Mouse (Mus musculus) CH12F3 (cell line): Measurements from ENCODE around the gene Tecr.
"Not testable (repeated sequence)": the region's sequence is repeated elsewhere in the genome, so short reads cannot be mapped to it uniquely, and the experiment has no call there.

Experiments used
- in situ Hi-C: fragments of 300-500 bp; cut with MboI; formaldehyde crosslinking; loops from 2 replicates; pipeline ENCODE4 v1.14.3; 2020; ENCODE audit warnings: low sequenced_read_pairs

Gene Tecr

GRCm38 (mm10) chr8:83619568-83620285, 12.0 kb upstream of the Tecr start:
- in situ Hi-C loops = no loop called here

DNA sequence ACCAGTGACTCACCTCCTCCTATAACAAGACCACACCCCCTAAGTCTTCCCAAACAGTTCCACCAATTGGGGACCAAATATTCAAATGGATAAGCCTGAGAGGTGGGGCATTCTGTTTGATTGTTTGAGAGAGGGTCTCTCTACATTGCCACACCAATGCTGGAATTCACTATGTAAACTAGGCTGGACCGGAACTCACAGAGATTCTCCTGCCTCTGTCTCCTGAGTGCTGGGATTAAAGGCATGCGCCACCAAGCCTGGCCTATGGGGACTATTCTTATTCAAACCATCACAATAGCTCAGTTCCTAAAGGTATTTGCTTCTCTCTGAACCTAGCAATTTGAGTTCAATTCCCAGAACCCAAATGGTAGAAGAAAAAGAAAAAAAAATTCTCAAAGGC, 10.8 kb upstream of the Tecr start:
- in situ Hi-C loops = no loop called here

DNA sequence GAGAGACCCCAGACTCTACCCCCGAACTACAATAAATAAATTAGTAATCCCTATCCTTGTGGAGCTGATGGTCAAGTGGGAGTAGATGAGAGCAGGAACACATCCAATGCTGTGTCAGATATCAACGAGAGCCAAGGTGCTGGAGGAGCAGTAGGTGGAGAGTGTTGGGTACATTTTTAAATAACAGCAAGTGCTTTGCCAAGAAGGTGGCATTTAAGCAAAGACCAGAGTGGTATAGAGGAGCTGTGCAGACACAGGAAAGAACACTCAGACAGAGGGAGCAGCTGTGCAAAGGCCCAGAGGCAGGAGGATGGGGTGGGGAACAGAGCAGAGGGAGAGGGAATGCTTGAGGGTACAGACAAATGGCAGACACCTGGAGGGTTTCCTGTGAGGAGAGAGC, 9.3 kb upstream of the Tecr start:
- in situ Hi-C loops = no loop called here

DNA sequence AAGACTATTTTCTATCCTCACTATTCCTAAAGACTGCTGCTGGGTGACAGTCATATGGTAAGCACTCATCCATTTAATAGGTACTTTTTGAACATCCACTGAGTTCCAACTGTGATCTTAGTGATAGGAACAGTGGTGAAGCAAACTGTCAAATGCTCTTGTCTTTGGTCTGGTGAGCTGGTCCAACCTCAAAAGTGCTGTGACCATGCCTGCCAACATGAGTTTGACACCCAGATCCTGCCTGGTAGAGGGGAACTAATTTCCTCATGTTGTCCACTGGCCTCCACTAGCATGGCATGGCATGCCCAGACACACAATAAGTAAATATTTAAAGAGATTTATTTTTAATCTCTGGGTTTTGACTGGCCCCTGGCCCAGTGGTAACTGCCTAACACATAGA, 8.9 kb upstream of the Tecr start:
- in situ Hi-C loops = no loop called here

DNA sequence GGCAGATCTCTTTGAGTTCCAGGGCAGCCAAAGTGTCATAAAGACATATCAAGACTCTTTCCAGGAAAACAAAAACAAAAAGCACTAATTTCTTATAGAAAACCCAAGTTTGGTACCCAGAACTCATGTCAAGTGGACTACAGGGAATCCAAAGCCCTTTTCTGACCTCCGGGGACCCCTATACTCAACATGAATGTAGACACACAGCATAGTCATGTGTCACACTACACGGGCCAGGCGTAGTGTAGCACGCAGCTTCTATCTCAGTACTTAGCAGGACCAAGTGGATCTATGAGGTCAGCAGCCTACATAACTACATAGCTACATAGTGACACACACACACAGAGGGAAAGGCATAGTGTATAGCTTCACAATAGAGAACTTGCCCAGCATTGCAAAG, 5.9 kb upstream of the Tecr start:
- in situ Hi-C loops = no loop called here

DNA sequence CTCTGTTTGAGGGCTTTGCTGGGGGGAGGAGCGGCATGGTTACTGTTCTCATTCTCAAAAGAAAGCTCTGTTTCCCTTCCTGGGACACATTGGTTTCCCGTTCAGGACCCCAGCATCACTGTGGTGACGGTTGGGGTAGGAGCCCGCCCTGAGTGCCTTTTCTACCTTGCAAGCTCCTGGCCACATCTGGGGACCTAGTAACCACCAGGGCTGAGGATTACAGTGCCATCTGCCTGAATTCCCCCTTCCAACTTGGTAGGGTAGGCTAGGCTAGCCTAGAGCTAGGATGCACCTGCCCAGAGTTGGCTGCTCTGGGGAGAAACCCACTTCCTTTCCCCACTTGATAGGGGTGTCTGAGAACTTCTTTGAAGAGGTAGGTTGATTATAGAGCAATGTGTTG, 4.2 kb upstream of the Tecr start:
- in situ Hi-C loops = no loop called here

DNA sequence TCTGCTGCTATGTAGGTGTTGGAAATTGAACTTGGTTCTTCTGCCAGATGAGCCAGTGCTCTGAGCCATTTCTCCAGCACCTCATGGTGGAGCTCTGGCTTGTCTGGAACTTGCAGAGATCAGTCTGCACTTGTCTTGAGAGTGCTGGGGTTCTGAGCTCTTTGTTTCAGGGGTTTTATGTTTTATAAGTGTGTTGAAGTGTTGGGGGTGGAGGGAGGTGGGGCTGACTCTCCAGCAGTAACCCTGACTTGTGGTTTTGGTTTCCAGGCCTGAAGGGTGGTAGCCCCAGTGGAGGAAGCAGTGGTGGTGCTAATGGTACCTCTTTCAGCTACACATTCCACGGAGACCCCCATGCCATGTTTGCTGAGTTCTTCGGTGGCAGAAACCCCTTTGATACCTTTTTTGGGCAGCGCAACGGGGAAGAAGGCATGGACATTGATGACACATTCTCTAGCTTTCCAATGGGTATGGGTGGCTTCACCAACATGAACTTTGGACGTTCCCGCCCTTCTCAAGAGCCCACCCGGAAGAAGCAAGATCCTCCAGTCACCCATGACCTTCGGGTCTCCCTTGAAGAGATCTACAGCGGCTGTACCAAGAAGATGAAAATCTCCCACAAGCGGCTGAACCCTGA, 1.9 kb upstream of the Tecr start:
- in situ Hi-C loops = no loop called here

GRCm38 (mm10) chr8:83609086-83609485, 1.3 kb upstream of the Tecr start:
- in situ Hi-C loops = no loop called here

DNA sequence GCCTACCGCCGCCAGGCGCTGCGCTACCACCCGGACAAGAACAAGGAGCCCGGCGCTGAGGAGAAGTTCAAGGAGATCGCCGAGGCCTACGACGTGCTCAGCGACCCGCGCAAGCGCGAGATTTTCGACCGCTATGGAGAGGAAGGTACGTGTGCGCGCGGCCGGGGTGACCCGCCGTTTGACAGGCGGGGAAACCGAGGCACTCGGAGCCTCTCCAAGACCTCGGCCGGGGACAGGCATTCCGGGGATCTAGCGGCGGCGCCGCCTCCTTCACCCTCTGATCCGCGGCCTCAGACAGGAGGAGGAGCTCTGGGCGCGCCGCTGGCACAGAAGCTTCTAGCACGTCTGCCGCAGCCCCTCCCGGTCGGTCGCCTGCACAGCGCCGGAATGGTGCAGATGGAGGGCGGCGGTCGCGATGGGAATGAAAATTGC, 643 bp upstream of the Tecr start:
- in situ Hi-C loops = no loop called here

GRCm38 (mm10) chr8:83602650-83603029, 5.1 kb downstream of the Tecr start:
- in situ Hi-C loops = no loop called here

DNA sequence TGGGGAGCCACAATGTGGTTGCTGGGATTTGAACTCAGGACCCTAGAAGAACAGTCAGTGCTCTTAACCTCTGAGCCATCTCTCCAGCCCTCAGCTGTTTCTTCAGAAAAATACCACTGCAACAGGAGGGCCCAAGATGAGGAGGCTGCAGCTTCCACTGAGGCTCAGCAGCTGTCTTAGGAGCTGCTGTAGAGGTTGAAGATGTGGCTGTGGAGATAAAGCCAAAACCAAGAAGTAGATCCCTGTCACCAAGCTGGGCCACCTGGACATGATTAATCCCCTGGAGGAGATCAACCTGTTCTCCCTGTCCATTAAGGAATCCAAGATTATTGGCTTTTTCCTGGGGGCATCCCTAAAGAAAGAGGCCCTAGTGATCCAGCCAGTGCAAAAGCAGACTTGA, 8.0 kb downstream of the Tecr start:
- in situ Hi-C loops = no loop called here

DNA sequence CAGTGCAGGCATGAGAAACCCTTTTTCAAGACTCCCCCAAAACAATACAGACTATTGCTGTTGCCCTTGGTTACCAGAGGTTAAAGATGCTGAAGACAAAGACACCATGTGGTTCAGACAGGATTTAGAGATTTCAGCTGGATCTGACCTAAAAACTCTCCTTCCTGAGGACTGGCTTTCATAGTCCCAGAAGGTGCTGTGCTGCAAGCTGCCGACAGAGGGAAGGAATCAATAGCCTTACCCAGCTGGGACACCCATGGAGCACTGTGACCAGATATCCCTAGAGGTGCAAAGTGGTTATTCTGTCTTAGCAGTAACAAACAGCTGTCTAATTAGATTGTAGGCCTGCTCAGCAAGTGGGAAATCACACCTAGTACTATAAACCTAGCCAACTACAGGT, 9.6 kb downstream of the Tecr start:
- in situ Hi-C loops = no loop called here

- in situ Hi-C loops = no loop called here
These were observed 11.4 kb downstream of the Tecr start for GRCm38 (mm10) chr8:83596369-83596768.

DNA sequence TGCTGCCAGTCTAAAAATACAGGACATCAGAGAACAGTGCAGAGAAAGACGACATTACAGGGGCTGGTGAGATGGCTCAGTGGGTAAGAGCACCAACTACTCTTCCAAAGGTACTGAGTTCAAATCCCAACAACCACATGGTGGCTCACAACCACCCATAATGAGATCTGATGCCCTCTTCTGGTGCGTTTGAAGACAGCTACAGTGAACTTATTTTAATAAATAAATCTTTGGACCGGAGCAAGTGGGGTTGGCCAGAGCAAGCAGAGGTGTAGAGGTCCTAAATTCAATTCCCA, 12.8 kb downstream of the Tecr start:
- in situ Hi-C loops = not testable (repeated sequence)

DNA sequence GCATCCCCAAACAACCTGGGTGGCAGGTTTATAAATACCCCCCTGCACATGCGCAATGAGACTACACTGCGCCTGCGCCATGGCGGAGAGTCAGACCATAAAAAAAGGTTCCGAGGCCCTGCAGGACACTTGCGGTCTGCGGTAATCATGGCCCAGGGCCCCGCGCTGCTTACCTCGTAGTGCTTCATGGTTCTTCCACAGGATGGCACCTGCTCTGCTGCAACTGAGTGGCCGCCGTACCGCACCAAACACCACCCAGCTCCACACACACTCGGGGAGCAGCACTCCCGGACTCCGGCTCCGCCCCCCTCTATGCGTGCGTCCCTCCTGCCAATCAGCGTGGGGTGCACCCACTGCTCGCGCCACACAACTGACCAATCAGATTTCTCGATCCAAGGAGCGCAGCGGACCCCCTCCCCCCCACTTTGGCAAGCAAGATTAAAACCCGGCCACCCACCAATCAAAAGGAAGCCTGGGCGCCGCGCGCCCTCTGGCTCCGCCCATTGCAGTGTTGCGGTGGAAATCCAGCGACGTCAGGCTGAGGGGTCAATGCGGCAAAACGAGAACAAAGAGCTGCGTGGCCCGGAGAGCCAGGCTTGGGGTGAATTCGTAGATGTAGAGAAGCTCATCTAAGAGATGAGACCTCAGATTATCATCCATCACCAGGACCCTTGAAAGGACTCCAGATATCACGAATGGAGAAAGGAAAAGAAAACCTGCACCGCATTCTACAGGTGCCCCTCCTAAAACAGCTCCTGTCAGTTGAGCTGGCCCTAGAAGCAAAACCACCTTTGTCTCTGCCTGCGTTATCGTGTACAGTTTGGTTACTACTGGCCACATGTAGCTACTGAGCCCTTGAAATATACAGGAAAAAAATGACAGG, 13.4 kb downstream of the Tecr start:
- in situ Hi-C loops = no loop called here

DNA sequence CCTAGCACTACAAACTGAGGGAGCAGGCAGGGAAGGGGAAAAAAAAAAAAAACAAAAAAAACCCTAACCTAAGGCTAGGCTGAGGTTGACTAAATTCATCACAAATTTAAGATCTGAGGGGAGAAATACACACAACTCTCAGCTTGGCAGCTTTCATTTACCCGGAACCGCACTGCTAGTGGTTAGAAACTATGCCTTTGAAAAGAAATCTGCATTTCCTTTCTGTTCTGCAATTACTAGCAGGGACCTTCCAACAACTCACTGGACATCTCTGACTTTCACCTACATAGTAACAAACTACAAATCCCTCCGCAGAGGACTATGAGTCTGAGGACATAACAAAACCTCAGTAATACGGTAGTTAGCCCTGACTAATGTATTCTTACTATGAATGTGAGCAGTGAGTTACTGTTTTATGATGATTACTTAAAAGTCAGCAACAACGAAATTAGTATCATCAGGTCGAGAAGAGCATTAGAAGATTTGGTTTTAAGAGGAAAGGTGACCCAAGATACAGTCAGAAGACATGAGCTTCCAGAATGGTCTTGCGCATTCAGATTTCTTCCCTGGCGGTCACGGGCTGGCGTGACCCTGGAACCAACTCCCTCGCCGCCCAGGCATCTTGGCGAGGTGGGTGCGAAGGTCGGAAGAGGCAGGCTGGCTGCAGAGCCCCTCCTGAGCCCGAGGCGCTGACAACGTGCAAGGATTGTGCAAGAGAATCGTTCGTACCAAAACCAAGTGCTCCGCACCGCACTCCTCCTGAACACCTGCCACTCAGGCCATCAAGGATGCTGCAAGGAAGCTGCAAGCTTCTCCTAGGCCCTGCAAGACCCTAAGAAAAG, 14.2 kb downstream of the Tecr start:
- in situ Hi-C loops = no loop called here

- in situ Hi-C loops = no loop called here
These were observed 15.1 kb downstream of the Tecr start for GRCm38 (mm10) chr8:83592682-83593081.

- in situ Hi-C loops = no loop called here
These were observed 17.2 kb downstream of the Tecr start for GRCm38 (mm10) chr8:83590488-83591023.

DNA sequence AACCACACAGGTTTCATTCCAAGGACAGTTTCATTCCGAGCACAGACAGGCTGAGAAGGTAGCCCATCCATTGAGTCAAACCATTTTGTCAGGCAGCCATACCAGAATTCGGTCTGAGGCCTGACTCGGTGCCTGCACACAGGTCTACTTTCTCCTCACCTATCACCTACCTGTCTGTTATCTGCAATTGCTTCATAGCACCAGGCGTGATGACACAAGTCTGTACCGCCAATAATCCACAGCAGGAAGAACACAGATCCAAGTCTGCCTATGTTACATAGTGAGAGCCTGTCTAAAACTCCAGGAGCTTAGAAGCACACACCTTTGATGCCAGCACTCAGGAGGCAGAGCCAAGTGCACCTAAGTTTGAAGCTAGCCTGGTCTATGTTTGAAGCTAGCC, 18.9 kb downstream of the Tecr start:
- in situ Hi-C loops = no loop called here

DNA sequence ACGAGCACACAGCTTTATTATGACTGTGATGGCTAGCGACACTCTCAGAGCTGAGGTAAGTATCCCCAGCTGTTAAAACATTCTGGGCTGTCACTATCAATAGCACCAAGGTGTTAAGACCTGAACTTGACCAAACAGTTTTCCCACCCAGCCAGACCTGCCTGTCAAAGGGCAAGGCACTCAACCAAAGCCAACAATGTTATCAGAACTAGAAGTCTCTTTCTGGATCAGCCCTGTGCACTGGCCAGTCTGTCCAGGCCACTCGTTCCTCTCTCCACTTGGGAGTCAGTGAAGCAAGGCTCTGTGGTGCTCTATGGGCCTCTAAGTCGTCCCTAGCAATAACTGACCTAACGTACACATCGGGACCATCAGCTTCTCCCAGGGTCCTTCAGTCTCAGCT, 20.1 kb downstream of the Tecr start:
- in situ Hi-C loops = no loop called here

DNA sequence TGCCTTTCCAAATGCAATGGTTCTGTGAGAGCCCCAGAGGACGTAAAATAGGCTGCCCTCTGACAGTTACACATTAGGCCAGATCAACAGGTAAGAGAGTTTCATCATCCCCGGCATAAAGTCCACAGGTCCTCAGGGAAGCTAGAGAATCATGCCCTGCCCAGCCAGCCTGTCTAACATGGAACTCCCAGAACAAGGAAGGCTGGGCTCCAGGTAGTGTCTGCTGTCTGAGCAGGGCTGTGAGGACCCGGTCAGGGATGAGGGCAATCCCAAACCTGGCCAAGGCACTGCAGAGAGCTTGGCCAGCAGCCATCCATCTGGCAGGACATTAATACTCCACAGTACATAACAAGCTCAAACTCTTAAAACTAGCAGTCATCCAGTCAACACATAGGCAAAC, 22.4 kb downstream of the Tecr start:
- in situ Hi-C loops = no loop called here
